Mouse (Mus musculus) layer of hippocampus, postnatal 10 days (tissue): ENCODE measurements at regions not wholly inside any gene's neighbourhood (a gene's known extent, or its start where the extent isn't known, plus 50 kb on each side); places are given as distances from the start of the nearest gene placed in this dataset.

Source experiments
- DNase-seq, 2 experiments: peaks; one replicate each; pipeline ENCODE4 v3.0.0; 2021; ENCODE audit warnings: low spot score in 2 of 2

DNA sequence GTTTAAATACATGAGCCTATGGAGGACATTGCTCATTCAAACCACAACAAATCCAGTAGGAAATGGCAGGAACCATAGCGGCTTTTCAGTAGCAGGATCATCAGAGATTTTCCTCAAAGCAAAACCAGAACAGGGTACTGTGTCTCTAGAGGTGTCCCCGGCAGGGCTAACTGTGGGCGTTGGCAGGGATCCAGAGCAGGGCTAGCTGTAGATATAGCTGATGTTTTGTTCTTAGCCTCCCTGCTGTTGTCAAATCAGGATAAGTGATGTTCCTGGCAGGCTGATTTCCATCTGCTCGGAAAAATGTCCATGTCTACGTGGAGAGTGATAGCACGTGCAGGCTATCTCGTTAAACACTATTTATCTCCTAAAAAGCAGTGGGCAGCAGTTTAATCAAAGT, 297.6 kb downstream of the Abcc12 start:
- peak; percentile 23 to 25 for DNase-seq

DNA sequence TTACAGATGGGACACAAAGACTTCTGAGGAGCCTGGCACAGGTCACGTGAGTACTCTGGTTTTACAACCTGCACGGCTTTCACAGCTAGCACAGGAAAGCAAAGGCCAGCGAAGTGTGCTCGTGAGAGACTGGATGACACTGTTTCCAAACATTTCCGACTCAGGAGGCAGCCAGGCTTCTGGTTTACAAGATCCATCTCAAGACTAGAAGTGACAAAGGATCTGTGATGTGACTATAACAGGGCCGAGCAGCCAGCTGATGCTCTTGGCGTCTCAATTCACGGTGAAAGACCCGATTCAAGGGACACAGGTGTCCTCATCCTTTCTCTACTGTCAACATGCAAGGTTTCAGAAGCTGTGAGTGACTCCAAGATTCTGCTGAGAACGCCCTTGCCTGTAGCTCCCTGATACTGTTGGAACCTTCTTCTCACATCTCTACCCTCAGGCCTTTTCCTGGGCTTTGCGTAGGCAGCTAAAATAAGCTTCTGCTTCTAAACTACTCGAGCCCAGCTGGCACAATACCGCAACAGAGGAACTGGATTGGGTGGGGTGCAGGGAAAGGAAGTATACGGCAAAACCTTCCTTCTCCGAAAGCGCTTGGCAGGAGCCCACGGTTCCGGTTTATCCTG, 300.3 kb downstream of the Abcc12 start:
- DNase-seq, result peak; percentile 15 to 38

DNA sequence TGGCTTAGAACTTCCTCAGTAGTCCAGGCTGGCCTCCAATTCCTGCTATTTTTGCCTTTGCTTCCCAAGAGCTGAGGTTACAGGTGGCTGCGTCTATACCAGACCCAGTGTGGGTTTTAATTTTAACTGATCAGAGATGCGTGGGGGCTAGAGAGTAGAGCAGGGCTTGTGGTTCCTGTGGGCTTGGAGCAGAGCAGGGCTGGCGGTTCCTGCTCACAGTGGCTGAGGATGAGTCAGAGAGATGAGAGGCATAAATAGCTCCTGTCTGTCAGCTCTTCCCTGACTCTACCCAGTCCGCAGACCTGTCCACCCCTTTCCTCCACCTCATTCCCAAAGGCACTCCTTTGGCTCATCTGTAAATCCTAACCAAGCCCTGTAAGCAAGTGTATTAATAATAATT, 304.8 kb downstream of the Abcc12 start:
- no peak for DNase-seq

DNA sequence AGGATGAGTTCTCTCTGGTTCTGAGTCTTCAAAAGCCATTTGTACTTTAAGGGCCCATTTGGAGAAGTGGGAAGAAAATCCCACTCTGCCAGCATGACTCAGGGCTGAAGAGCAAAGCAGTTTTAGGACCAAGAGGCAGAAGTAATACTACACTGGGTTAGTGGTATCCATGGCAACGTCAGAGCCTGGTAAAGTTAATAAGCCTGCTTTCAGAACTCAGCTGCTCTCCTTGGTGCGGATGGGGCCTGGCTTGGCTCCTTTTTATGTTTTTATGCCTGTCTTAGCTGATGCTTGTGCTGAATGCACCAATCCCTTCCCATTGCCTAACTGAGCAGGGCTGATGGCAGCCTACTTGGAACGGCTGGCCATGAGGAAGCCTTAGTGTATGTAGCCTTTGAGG, 306.7 kb downstream of the Abcc12 start:
- DNase-seq, result peak in 1 of 2 experiments; percentile 20

GRCm38 (mm10) chr8:86272626-86273025, 307.9 kb downstream of the Abcc12 start:
- no peak for DNase-seq

DNA sequence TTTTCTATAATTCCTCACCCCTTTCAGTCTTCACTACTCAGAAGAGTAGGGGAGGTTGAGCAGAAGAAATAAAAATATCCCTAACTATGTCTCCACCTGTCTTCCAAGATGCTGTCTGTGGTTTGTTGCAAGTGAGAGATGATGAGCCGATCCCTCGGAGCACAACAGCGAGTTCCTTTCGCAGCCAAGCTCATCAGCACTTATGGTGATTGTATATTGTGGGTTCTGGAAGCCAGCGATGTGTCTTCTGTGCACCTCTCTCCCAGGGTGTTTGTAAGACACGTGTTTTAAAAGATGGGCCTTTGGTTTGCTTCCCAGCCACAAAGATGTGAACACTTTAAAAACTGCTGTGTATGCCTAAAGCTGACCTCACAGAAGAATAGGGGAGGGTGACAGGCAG, 309.0 kb downstream of the Abcc12 start:
- DNase-seq, result no peak

DNA sequence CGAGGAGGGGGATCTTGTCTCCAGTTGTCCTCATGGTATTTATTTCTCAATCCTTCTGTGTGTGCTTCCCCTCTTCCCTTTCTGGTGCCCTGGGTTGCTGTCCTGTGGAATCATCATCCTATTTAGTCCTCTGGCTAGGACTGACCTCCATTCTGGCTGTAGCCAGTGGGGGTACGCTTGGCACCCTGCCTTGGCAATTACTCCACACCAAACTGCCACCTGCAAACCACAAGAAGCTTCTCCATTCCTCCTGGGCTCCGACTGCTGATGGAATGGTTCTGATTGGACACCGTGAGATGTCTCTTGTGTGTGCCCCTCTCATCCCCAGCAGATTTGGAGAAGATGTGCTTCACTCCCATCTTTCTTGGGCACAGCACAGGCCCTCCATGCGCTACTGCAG, 322.5 kb downstream of the Abcc12 start:
- peak in 1 of 2 experiments; percentile 7 for DNase-seq

- DNase-seq, result peak in 1 of 2 experiments; percentile 2
Observed at GRCm38 (mm10) chr8:86255431-86255830, 325.1 kb downstream of the Abcc12 start.

- peak in 1 of 2 experiments; percentile 4 for DNase-seq
Observed at GRCm38 (mm10) chr8:86254680-86255079, 325.8 kb downstream of the Abcc12 start.

DNA sequence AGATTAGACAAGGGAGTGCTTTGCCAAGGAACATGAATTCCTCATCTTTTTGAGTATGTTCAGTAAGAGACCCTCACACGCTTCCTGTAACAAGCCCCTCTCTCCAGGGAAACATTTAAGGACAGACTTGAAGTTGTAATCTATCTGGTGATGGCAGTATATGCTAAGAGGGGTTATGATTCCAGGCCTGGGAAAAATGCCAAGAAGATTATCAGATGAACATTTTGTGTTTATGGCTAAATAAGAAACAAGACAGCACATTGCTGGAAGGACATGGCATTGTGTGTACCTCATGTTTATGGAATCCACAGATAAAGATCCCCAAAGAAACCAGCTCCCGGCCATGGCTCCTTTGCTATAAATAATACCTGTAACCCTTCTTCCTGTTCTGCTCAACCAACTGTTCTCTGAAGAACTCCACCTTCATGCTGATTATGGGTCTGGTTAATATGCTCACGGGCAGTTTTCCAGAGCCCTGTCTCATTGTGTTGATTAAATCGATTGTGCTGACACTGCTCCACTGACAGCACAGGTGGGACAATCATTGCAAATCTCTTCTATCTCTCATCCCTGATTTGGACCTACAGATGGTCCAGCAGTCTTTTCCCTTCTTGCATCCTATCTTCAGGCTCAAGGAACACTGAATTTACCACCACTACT, 327.7 kb downstream of the Abcc12 start:
- peak in 1 of 2 experiments; percentile 3 for DNase-seq

DNA sequence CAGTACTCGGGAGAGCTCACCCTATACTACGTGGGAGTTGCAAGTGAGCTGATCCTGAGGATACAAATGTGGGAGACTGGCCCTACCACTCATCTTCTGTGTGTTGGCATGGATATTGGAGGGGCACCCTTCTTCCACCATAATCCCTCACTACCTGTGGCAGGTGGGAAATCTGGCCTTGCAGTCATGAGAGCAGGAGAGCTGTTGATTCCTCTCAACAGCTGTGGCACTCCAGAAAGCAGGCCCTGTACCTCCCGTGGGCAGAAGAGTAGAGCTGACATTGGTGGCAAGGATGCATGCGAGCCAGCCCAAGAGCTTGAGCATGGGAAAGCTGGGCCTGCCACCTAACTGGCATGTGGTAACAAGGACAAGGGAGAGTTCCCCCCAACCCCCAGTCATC, 345.8 kb downstream of the Abcc12 start:
- DNase-seq, result peak in 1 of 2 experiments; percentile 3

GRCm38 (mm10) chr8:86231994-86232393, 348.5 kb downstream of the Abcc12 start:
- DNase-seq, result peak in 1 of 2 experiments; percentile 12

- peak in 1 of 2 experiments; percentile 16 for DNase-seq
Observed at GRCm38 (mm10) chr8:86224851-86225250, 355.6 kb downstream of the Abcc12 start.

GRCm38 (mm10) chr8:86222715-86223114, 357.8 kb downstream of the Abcc12 start:
- DNase-seq, result no peak

DNA sequence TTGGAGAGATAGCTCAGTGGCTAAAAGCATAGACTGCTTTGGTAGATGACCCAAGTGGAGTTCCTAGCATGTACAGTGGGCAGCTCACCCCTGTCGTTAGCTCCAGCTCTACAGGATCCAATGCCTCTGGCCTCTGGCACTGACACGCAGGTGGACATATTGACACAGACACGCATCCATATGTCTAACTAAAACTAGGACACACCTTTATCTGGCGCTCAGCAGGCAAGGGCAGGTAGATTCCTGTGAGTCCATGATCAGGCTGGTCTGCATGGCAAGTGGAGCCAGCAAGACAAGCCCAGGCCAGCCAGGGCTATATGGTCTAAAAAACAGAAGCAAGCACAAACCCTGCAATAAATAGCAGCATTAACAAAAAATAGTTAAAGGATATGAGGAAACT, 358.3 kb downstream of the Abcc12 start:
- DNase-seq, result no peak

DNA sequence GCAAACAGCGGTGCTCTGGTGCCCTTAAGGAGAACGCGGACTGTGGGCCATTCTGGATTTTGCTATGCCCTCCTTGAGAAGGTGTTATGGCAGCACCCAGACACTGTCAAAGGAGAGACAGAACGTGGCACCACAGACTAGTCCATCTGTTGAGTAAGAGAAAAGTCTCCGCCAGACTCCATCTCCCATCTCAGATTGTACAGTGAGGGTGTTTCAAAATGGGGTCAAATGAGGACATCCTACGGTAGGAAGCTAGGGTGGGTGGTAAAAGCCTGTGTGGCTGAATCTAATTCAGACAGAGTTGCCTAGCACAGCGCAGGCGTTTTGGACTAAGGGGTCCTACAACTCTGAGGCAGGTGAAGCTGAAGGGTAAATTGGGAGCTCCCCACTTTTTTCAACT, 366.1 kb downstream of the Abcc12 start:
- DNase-seq, result no peak

DNA sequence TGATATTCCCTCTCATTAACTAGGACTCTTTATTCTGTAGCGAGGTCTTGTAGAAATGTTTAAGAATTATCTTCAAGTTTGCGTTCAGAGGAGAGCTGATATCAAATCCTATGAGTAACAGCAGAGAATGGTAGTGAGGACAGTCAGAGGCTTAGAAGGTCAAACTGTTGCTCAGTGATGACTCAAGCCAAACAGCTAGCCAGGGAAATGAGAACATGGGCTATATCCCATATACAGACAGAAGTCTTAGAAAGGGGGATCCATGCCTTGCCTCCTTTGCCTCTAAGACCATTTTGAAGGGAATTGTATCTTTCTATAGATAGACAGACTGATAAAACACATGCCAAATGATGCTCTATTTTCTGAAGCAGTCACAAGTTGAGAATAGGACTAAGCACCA, 368.0 kb downstream of the Abcc12 start:
- DNase-seq, result no peak

DNA sequence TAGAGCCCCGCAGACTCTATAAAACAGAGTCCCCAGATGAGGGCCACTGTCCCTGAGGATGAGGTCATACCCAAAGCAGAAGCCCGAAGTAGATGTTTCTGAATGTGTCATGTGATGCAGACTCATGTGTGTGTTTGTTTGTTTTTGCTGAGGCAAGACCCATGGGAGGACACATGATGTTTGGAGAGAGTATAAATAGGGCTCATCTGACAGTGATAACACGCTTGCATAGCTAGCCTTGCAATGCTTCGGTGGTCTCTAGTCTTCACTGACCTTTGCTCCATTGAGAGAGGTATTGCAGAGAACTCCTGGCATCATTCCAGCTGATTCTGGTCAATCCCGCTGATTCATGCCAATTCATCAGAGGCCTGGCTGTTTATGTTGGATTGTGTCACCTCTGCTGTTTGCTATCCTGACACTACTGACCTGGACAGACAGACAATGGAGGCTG, 368.1 kb downstream of the Phkb start:
- DNase-seq, result no peak

DNA sequence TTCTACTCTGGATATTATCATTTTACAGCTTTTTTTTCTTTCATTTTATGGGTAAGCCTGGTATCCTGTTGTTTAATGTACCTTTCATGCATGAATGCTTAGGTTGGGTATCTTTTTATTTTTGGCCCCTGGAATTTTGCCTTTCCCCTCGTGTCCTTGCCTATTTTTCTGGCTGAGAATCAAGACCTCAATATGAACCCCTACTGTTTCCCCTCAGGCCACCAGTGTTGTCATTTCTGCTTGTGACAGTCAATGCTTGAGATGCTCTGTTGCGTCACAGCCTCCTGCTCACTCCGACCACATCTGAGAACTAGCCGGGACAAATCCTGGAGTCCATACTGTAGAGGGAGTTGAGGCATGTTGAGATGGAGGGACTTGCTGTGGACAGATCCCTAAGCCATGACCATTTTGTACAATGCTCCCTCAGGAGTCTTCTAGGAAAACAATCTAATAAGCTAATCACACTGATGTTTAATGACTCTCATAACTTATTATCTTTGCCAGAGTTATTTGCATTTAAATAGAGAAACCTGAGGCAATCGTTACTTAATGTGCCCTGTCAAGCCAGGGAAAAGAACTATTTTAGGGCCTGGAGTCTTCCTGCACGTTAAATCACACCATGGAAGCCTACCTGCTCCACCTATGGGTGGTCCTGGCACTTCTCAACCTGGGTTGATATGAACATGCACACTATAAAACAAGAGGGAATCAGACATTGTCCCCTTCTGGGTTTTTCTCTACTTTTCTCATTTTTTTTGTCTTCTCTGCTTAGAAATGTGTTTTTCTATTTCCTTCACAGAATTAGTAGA, 363.9 kb downstream of the Phkb start:
- DNase-seq, result no peak

DNA sequence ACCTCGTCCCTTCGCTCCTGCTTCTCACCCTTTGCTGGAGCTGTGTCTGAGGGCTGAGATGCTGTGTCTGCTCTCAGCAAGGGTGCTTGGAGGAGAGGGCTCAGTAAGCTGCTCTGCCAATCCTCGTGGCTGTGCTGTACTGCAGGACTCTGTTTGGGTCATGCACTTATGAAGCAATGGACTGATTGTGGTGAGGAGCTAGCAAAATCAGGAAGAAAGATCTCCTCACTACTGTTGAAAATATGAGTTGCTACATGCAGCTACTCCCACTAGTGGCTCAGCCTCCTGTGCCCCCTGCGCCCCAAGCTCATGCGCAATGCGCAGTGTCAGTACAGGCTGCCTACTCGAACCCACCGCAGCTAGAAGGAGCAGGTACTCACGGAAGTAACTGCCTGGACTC, 362.3 kb downstream of the Phkb start:
- no peak for DNase-seq

DNA sequence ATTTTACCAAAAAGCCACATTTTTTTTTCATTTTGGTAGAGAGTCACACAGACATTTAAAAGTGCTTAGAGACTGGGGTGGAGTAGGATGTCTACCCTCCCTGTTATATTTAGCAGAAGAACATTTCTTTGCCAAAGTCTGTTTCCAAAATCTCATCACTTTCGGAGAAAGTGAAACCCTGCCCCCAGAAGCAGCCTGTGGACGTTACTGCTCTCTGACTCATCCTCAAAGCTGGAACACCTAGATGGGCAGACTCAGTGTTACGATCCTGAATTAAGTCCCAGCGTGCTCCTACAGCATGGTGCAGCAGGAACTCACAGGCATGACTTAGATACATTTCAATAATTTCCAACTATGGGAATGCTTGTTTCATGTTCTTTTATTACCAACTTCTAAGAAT, 361.1 kb downstream of the Phkb start:
- DNase-seq, result no peak

DNA sequence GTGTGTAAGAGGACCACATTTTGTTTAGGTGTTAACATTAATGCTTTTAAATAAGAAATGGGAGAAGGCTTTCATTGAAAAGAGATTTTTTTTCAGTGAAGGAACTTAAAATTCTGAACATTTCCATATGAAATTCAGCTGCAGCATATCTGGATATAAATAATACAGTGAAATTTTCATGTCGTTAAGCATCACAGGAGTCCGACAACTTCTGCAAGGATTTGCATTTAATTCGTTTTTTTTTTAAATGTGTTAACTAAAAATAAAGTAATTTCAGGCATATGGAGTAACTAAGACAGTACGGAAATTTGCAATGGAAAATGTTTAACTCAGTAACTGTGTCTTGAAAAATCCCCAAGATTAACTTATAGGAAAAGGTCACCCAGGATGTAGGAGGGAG, 351.5 kb downstream of the Phkb start:
- no peak for DNase-seq
